Mouse (Mus musculus) testis, adult 2 months (tissue): ENCODE measurements at regions not wholly inside any gene's neighbourhood (a gene's known extent, or its start where the extent isn't known, plus 50 kb on each side); places are given as distances from the start of the nearest gene placed in this dataset.

Source experiments
- CTCF ChIP-seq: fragments of 200-500 bp; IDR thresholded peaks from 2 replicates; pipeline ENCODE4 v1.5.1; 2012; ENCODE audit warnings: low read depth, mild to moderate bottlenecking, inconsistent platforms, low read length, moderate library complexity; ENCODE audit not compliant: control insufficient read depth, insufficient read depth, insufficient replicate concordance
- POLR2A ChIP-seq: fragments of 200-500 bp; IDR thresholded peaks from 2 replicates; pipeline ENCODE4 v1.6.1; 2012; ENCODE audit warnings: low read depth, mild to moderate bottlenecking, inconsistent platforms, low read length, moderate library complexity; ENCODE audit not compliant: control insufficient read depth

DNA sequence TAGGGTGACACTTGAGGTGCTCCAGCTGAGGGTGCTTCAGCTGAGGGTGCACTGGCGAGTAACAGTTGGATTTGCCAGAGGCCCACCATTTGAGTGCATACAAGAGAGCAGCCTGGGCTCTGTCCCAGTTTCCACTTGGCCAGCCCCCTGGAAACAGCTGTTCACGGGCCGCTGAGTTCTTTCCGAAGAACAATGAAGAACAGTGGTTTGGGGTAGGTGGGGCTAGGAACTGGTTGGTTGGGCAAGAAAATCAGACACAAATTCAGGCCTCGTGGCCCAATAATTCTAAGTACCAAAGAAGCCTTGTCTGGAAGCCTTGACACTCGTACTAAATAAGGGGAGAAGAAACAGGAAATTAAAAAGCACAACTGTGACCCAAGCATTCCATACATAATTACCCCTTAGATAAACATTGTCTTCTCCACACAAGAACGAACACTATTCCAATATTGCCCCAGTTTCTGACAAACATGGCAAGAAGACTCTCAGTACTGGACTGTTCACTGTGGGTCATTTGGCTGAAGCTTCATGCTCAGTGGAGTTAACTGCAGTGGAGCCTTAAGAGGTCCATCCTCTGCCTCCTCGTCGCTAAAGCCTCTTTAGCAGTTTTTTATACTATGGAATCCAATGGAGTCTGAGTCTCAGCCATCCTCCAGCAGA, 137.9 kb upstream of the Tnp1 start:
- no peak for TF ChIP-seq CTCF
- TF ChIP-seq POLR2A, result no peak
